Mouse (Mus musculus) liver, adult 2 months (tissue): Measurements from ENCODE around the gene Tle6. TPM values are rescaled to one million over a fixed set of nuclear protein-coding genes. Genes with fewer than 3 reads are reported as not detected.
A peak's percentile ranks its signal among the peaks of the same experiment; 100 is the strongest.
"Not testable (repeated sequence)": the region's sequence is repeated elsewhere in the genome, so short reads cannot be mapped to it uniquely, and the experiment has no call there.

Source experiments
- DNase-seq: peaks from one replicate; pipeline ENCODE4 v3.0.0-alpha.2; 2011; ENCODE audit warnings: low read depth, low spot score; ENCODE audit errors: extremely low read depth
- H3K27ac ChIP-seq: fragments of 200-500 bp; replicated peaks from 2 replicates; pipeline ENCODE4 v1.5.1; 2012; ENCODE audit warnings: low read depth, mild to moderate bottlenecking, control low read depth, inconsistent platforms, low read length; ENCODE audit not compliant: insufficient read depth
- H3K27me3 ChIP-seq: fragments of 200-500 bp; 2 replicates; pipeline ENCODE4 v1.6.1; 2012; ENCODE audit warnings: mild to moderate bottlenecking, moderate library complexity, low read length, inconsistent platforms; ENCODE audit not compliant: control insufficient read depth, insufficient read depth
- H3K36me3 ChIP-seq: fragments of 200-500 bp; 2 replicates; pipeline ENCODE4 v1.6.1; 2012; ENCODE audit warnings: low read length, inconsistent platforms; ENCODE audit not compliant: control insufficient read depth, insufficient read depth
- H3K4me1 ChIP-seq: fragments of 200-500 bp; 2 replicates; pipeline ENCODE4 v1.6.1; 2011; ENCODE audit warnings: low read length; ENCODE audit not compliant: control insufficient read depth, insufficient read depth
- H3K4me3 ChIP-seq: fragments of 200-500 bp; 2 replicates; pipeline ENCODE4 v1.5.1; 2011; ENCODE audit warnings: low read depth, mild to moderate bottlenecking, control low read depth, low read length, moderate library complexity; ENCODE audit not compliant: insufficient read depth
- H3K79me2 ChIP-seq: fragments of 200-500 bp; 2 replicates; pipeline ENCODE4 v1.6.1; 2012; ENCODE audit warnings: inconsistent platforms, mild to moderate bottlenecking, low read length, moderate library complexity; ENCODE audit not compliant: control insufficient read depth, insufficient read depth
- H3K9ac ChIP-seq: fragments of 200-500 bp; 2 replicates; pipeline ENCODE4 v1.6.1; 2012; ENCODE audit warnings: low read depth, mild to moderate bottlenecking, control low read depth, inconsistent platforms, low read length
- CTCF ChIP-seq: fragments of 200-500 bp; IDR thresholded peaks from 2 replicates; pipeline ENCODE4 v1.5.1; 2011; ENCODE audit warnings: low read depth, low read length, control low read depth
- POLR2A ChIP-seq: fragments of 200-500 bp; IDR thresholded peaks from 2 replicates; pipeline ENCODE4 v1.6.1; 2011; ENCODE audit warnings: low read length, control low read depth; ENCODE audit not compliant: insufficient read depth; ENCODE audit errors: extremely low read depth
- WGBS: fragments of 180-500 bp; shearing (Covaris S2); methylation state at CpG from one replicate; pipeline ENCODE4 v1.1.7; 2018; 5-methylcytosine and 5-hydroxymethylcytosine counted together
- polyA plus RNA-seq: library from polyadenylated mRNA; depleted of rRNA; stranded (reverse); fragments of >200 nt; gene quantifications from 2 replicates; pipeline ENCODE4 v1.2.3, GENCODE M21; 2012
- total RNA-seq: library from RNA; depleted of rRNA; stranded (reverse); fragments of >200 nt; gene quantifications from 2 replicates; pipeline ENCODE4 v1.2.3, GENCODE M21; 2014

Tle6 gene
- total and polyA plus RNA-seq, 2 experiments, result 1.6 to 3.5 TPM

- no peaks in the 10 kb centered on the region for H3K79me2 ChIP-seq
- peak overlapping the region; percentile 80 for H3K4me3 ChIP-seq
- no peak for DNase-seq
- no peak for TF ChIP-seq CTCF
- no peak for TF ChIP-seq POLR2A
- 40% methylated on average over 2 of the region's 2 CpGs for WGBS
- no peaks in the 10 kb centered on the region for H3K27me3 ChIP-seq
- H3K4me1 ChIP-seq, result peaks cover 10% of the 10 kb centered on the region
- peak overlapping the region; percentile 41 for H3K9ac ChIP-seq
- H3K27ac ChIP-seq, result peak overlapping the region; percentile 74; the same call in 1 of the 2 replicates
- no peaks in the 10 kb centered on the region for H3K36me3 ChIP-seq
These were observed 43.3 kb upstream of the Tle6 start for GRCm38 (mm10) chr10:81644162-81644561.

GRCm38 (mm10) chr10:81643449-81644055 is 42.7 kb upstream of the Tle6 start:
- Histone ChIP-seq H3K4me1 (peaks cover 8% of the 10 kb centered on the region), H3K27ac (peak overlapping the region; percentile 79), H3K36me3 (no peaks in the 10 kb centered on the region), H3K4me3 (peak overlapping the region; percentile 80), H3K79me2 (no peaks in the 10 kb centered on the region), H3K9ac (peak overlapping the region; percentile 93), H3K27me3 (no peaks in the 10 kb centered on the region)
- whole genome bisulfite sequencing, result under 1% methylated on average over 75 of the region's 75 CpGs
- DNase-seq, result peak; percentile 90
- TF ChIP-seq CTCF (0 out of 2 replicates have a peak, but pooled peaks have one; percentile 23), POLR2A (peak; percentile 62; the same call in 1 of the 2 replicates)

GRCm38 (mm10) chr10:81642648-81643448 is 42.0 kb upstream of the Tle6 start:
- H3K4me1 ChIP-seq, result peaks cover 8% of the 10 kb centered on the region
- H3K27me3 ChIP-seq, result no peaks in the 10 kb centered on the region
- peak; percentile 33 for DNase-seq
- no peaks in the 10 kb centered on the region for H3K36me3 ChIP-seq
- peak overlapping the region; percentile 80 for H3K4me3 ChIP-seq
- no peaks in the 10 kb centered on the region for H3K79me2 ChIP-seq
- TF ChIP-seq POLR2A (no peak), CTCF (no peak)
- peak overlapping the region; percentile 79 for H3K27ac ChIP-seq
- peak overlapping the region; percentile 93 for H3K9ac ChIP-seq
- 12% methylated on average over 24 of the region's 24 CpGs for WGBS

DNA sequence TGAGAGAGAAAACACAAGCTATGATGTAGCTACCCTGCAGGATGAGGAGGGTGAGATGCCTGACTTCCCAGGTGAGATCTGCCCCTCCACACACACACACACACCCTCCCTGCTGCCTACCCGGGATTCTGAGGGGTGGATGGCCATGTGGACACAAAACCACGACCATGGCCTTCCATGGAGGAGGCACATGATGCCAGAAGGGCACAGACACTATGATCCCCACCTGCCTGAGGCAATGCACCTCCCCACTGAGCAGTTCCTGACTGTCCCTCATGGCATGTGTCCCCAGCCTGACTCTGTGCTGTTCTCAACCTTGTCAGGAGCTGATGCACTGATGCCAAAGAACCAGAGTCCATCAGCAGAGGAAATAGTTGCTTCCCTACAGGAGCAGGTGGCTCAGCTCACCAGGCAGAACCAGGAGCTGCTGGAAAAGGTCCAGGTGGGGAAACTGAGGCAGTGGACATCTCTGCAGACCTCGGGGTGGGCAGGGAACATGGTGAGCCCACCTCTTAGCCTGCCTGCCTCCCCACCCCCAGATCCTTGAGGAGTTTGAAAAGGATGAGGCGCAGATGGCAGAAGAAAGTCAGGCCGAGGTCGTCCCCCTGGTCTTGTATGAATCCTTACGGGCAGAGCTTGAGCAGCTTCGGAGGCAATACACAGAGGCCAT is 41.2 kb upstream of the Tle6 start:
- peak; percentile 15 for DNase-seq
- no peak for TF ChIP-seq POLR2A
- no peak for TF ChIP-seq CTCF
- Histone ChIP-seq H3K4me3 (peak overlapping the region; percentile 80; the same call in 1 of the 2 replicates), H3K9ac (no peak overlapping the region), H3K4me1 (peaks cover 8% of the 10 kb centered on the region), H3K79me2 (no peaks in the 10 kb centered on the region), H3K27ac (no peak overlapping the region), H3K27me3 (no peaks in the 10 kb centered on the region), H3K36me3 (no peaks in the 10 kb centered on the region)
- 84% methylated on average over 8 of the region's 8 CpGs for WGBS

- DNase-seq, result no peak
- Histone ChIP-seq H3K4me1 (peaks cover 8% of the 10 kb centered on the region), H3K36me3 (no peaks in the 10 kb centered on the region), H3K9ac (no peak overlapping the region), H3K79me2 (no peaks in the 10 kb centered on the region), H3K4me3 (no peak overlapping the region), H3K27ac (no peak overlapping the region), H3K27me3 (no peaks in the 10 kb centered on the region)
- TF ChIP-seq POLR2A, result no peak
- TF ChIP-seq CTCF, result no peak
- WGBS, result 86% methylated on average over 2 of the region's 2 CpGs
These were observed 40.7 kb upstream of the Tle6 start for GRCm38 (mm10) chr10:81641566-81641965.

GRCm38 (mm10) chr10:81640825-81641224 is 40.0 kb upstream of the Tle6 start:
- not testable (repeated sequence) for DNase-seq

More at GRCm38 (mm10) chr10:81640825-81641224, 40.0 kb upstream of the Tle6 start:
- not testable (repeated sequence) for H3K79me2 ChIP-seq, H3K27ac ChIP-seq, H3K27me3 ChIP-seq, H3K4me3 ChIP-seq, H3K36me3 ChIP-seq, H3K9ac ChIP-seq, H3K4me1 ChIP-seq
- 59% methylated on average over 4 of the region's 4 CpGs for WGBS
